ENCODE assay signal across 30 mouse cellular contexts in the genomic region with DNA sequence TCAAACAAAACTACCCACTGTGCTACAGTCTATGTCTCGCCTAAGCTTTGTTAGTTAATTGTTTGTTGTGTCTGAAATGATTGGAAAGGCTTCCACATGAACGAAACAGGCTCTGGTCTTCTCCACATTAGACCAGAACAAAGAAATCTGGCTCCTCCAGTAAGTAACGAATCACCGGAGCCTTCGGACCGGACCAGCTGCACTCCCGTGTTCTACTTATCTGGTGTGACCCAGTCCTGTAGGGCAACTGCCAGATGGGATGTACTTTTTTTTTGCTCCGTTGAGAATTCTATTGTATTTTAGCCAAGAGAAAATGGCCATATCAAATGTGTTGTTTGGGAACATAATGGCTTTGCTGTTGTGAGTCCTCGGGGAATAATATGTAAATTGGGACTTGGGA. TPM values are rescaled to one million over a fixed set of nuclear protein-coding genes. Genes with fewer than 3 reads are reported as not detected.
DNase-seq lines count a peak whose midpoint lies in the region; ATAC-seq and TF ChIP-seq lines count a peak whose summit lies in the region.
"Had no signal": no experiment of that assay in that cellular context is flagged by ENCODE, and none has a peak within 500 bp of the region (broad histone marks: within the 10 kb centered on the region; RNA-seq: fewer than 3 reads in every experiment).

No protein-coding gene starts in this region.

- intact Hi-C loops in gastrocnemius, adult 2 months (cut with DNase I), result no loop called here

- H3K4me1 ChIP-seq in hindbrain, embryonic 12.5 days, result no peaks in the 10 kb centered on the region
- H3K4me1 ChIP-seq in hindbrain, embryonic 10.5 days (replicated peaks), result peaks cover 6% of the 10 kb centered on the region; the same call in 1 of the 2 replicates
- no peaks in the 10 kb centered on the region for H3K4me1 ChIP-seq in forebrain, embryonic 14.5 days (ENCODE audit: control insufficient read depth, insufficient read depth, low read length)
- H3K4me1 ChIP-seq: forebrain, embryonic 10.5 days; heart, embryonic 10.5 days had no signal

- no peak overlapping the region for H3K27ac ChIP-seq in gastrocnemius, adult 2 months
- no peak overlapping the region for H3K27ac ChIP-seq in hindbrain, embryonic 12.5 days
- no peak overlapping the region for H3K27ac ChIP-seq in hindbrain, embryonic 10.5 days
- no peak overlapping the region for H3K27ac ChIP-seq in forebrain, embryonic 14.5 days (ENCODE audit: low read depth, low read length)
- H3K27ac ChIP-seq: forebrain, embryonic 10.5 days; heart, embryonic 10.5 days; hindbrain, postnatal 0 days; layer of hippocampus, adult 2 months had no signal

- H3K9ac ChIP-seq in hindbrain, embryonic 12.5 days, result no peak overlapping the region
- no peak overlapping the region for H3K9ac ChIP-seq in forebrain, embryonic 14.5 days (ENCODE audit: low read length)
- H3K9ac ChIP-seq: forebrain, postnatal 0 days had no signal

- no peaks in the 10 kb centered on the region for H3K9me3 ChIP-seq in hindbrain, embryonic 12.5 days (replicated peaks)
- no peaks in the 10 kb centered on the region for H3K9me3 ChIP-seq in hindbrain, embryonic 10.5 days
- no peaks in the 10 kb centered on the region for H3K9me3 ChIP-seq in forebrain, embryonic 14.5 days (replicated peaks; ENCODE audit: control insufficient read depth, low read length)
- H3K9me3 ChIP-seq: forebrain, embryonic 10.5 days; heart, embryonic 10.5 days had no signal

- H3K36me3 ChIP-seq in hindbrain, embryonic 12.5 days, result no peaks in the 10 kb centered on the region
- no peaks in the 10 kb centered on the region for H3K36me3 ChIP-seq in hindbrain, embryonic 10.5 days
- no peaks in the 10 kb centered on the region for H3K36me3 ChIP-seq in forebrain, embryonic 14.5 days (ENCODE audit: control insufficient read depth, insufficient read depth, low read length)
- H3K36me3 ChIP-seq: forebrain, embryonic 10.5 days; G1E; heart, embryonic 10.5 days had no signal

- 40% methylated on average over 9 of the region's 9 CpGs for WGBS in hindbrain, embryonic 12.5 days
- 59% methylated on average over 9 of the region's 9 CpGs for WGBS in hindbrain, embryonic 10.5 days
- WGBS in forebrain, embryonic 14.5 days, result 62% methylated on average over 9 of the region's 9 CpGs

- peak; percentile 60; the same call in 1 of the 2 replicates for ATAC-seq in hindbrain, embryonic 12.5 days (ENCODE audit: low FRiP score)
- ATAC-seq in forebrain, embryonic 14.5 days, result no peak
- ATAC-seq: forebrain, postnatal 0 days; hindbrain, postnatal 0 days; intestine, embryonic 16.5 days had no signal

- no peaks in the 10 kb centered on the region for H3K27me3 ChIP-seq in hindbrain, embryonic 12.5 days
- H3K27me3 ChIP-seq in hindbrain, embryonic 10.5 days (ENCODE audit: insufficient read depth, poor library complexity, severe bottlenecking), result no peaks in the 10 kb centered on the region
- no peaks in the 10 kb centered on the region for H3K27me3 ChIP-seq in forebrain, embryonic 14.5 days (replicated peaks; ENCODE audit: control insufficient read depth, insufficient read depth, low read length)
- H3K27me3 ChIP-seq: CH12.LX had no signal

- TF ChIP-seq CTCF in gastrocnemius, adult 2 months (IDR thresholded peaks at IDR 0.05), result no peak

- no peak overlapping the region for H3K4me3 ChIP-seq in gastrocnemius, adult 2 months
- no peak overlapping the region for H3K4me3 ChIP-seq in hindbrain, embryonic 12.5 days
- no peak overlapping the region for H3K4me3 ChIP-seq in hindbrain, embryonic 10.5 days
- no peak overlapping the region for H3K4me3 ChIP-seq in forebrain, embryonic 14.5 days (ENCODE audit: low read depth, low read length)
- H3K4me3 ChIP-seq: forebrain, embryonic 10.5 days; heart, embryonic 10.5 days; layer of hippocampus, adult 2 months had no signal

- DNase-seq in gastrocnemius, adult 18-20 months (ENCODE audit: low spot score), result peak; percentile 33
- no peak for DNase-seq in gastrocnemius, adult 2 months
- no peak for DNase-seq in hindbrain, embryonic 10.5 days (ENCODE audit: low spot score)
- peak; percentile 68 for DNase-seq in retina, postnatal 1 day
- DNase-seq in retina, embryonic 14.5 days (ENCODE audit: low spot score), result no peak
- DNase-seq in forebrain, embryonic 14.5 days (ENCODE audit: low spot score), result no peak
- DNase-seq: adrenal gland, adult 2 months; cerebellum, postnatal 10 days; forebrain, postnatal 0 days; gastrocnemius, postnatal 36 days; heart, postnatal 14 days; kidney, adult 9 months; kidney, postnatal 25 days; lung, postnatal 4 days; right cerebral cortex, postnatal 14 days; spleen, adult 18-20 months; thymus, postnatal 25 days had no signal

- no peak overlapping the region for H3K4me2 ChIP-seq in hindbrain, embryonic 12.5 days (replicated peaks)
- no peak overlapping the region for H3K4me2 ChIP-seq in forebrain, embryonic 14.5 days (ENCODE audit: low read length)

RNA-seq across cellular contexts. Expression of a gene that starts 42.2 kb away (rescaled TPM):
- under 1 TPM; 0.12 to 0.14 TPM for total RNA-seq in gastrocnemius, adult 18-20 months (2021)
- total RNA-seq in gastrocnemius, adult 2 months (2021), result not detected
- not detected in 2 replicates for polyA plus RNA-seq in hindbrain, embryonic 12.5 days (2016; fragmentation: Nextera tagmentation; extraction: Ambion mirVana)
- polyA plus RNA-seq in hindbrain, embryonic 10.5 days (2016; fragmentation: Nextera tagmentation; extraction: Ambion mirVana), result not detected in 2 replicates
- not detected in 2 replicates for polyA plus RNA-seq in forebrain, embryonic 14.5 days (2014; fragmentation: Nextera tagmentation; extraction: Ambion mirVana)
- total RNA-seq: CH12.LX; forebrain, postnatal 0 days; G1E; gastrocnemius, postnatal 36 days; layer of hippocampus, adult 2 months; layer of hippocampus, postnatal 25 days; megakaryocyte-erythroid progenitor cell, adult 5-6 weeks; neutrophil, adult 5-6 weeks had no signal
- polyA plus RNA-seq: embryonic facial prominence, embryonic 11.5 days; forebrain, embryonic 10.5 days; G1E; limb, embryonic 11.5 days had no signal

Comparison
In these comparisons a context has a peak if more than half of its experiments do, and no peak if none do; other contexts are left out.
1. DNase-seq: peak in gastrocnemius, adult 18-20 months (single experiment) and retina, postnatal 1 day (single experiment); none in gastrocnemius, adult 2 months (single experiment), hindbrain, embryonic 10.5 days (single experiment), retina, embryonic 14.5 days (single experiment) and forebrain, embryonic 14.5 days (single experiment).